Mouse (Mus musculus) bone marrow macrophage, adult 2 months (primary cell): Measurements from ENCODE around the gene Baiap2. TPM values are rescaled to one million over a fixed set of nuclear protein-coding genes. Genes with fewer than 3 reads are reported as not detected.

Experiments
- H3K27ac ChIP-seq: 2 replicates; pipeline ENCODE4 v1.5.1; 2012; ENCODE audit warnings: low read depth, low read length; ENCODE audit not compliant: insufficient read depth
- H3K4me1 ChIP-seq: 2 replicates; pipeline ENCODE4 v1.6.1; 2012; ENCODE audit warnings: low read length; ENCODE audit not compliant: control insufficient read depth, insufficient read depth
- H3K4me3 ChIP-seq: 2 replicates; pipeline ENCODE4 v1.5.1; 2012; ENCODE audit warnings: mild to moderate bottlenecking, low read length, moderate library complexity; ENCODE audit not compliant: insufficient read depth
- CTCF ChIP-seq: IDR thresholded peaks from 2 replicates; pipeline ENCODE4 v1.5.1; 2012; ENCODE audit warnings: low read depth, mild to moderate bottlenecking, low read length, moderate library complexity
- POLR2A ChIP-seq: IDR thresholded peaks from 2 replicates; pipeline ENCODE4 v1.6.1; 2012; ENCODE audit warnings: mild to moderate bottlenecking, low read depth, low read length, borderline replicate concordance
- polyA plus RNA-seq: library from polyadenylated mRNA; stranded (reverse); fragments of >200 nt; gene quantifications from 2 replicates; pipeline ENCODE4 v1.2.4, GENCODE M21; 2012; ENCODE audit not compliant: missing spikeins, insufficient read depth, insufficient read length

The Baiap2 gene
- polyA plus RNA-seq, 1 experiment = 41.8 TPM

DNA sequence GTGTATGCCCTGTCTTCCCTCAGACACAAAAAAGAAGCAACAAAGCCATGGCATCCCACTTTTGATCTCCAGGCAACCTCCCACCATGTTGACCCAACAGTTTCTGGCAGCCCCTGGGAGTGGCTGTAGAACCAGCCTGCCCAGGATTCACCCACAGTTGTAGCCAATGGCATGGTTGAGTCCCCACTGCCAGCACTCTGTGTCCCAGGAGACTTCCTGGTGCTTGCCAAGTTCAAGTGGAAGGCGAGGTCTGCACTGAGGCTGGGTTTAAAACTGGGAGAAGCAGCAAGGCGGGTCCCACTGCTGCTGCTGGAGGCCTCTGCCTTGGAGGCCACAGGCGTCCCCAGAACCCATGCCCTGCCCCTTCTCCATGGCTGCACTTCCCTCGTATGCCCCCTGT lies 31.2 kb downstream of the Baiap2 start:
- no peak for TF ChIP-seq POLR2A
- TF ChIP-seq CTCF = no peak
- no peak overlapping the region for H3K27ac ChIP-seq
- H3K4me3 ChIP-seq = no peak overlapping the region
- H3K4me1 ChIP-seq = peaks cover 13% of the 10 kb centered on the region

GRCm38 (mm10) chr11:119975739-119976501 lies 33.4 kb downstream of the Baiap2 start:
- peaks cover 13% of the 10 kb centered on the region for H3K4me1 ChIP-seq
- H3K27ac ChIP-seq = peak overlapping the region; percentile 9; the same call in 1 of the 2 replicates
- H3K4me3 ChIP-seq = no peak overlapping the region
- TF ChIP-seq CTCF (no peak), POLR2A (no peak)

DNA sequence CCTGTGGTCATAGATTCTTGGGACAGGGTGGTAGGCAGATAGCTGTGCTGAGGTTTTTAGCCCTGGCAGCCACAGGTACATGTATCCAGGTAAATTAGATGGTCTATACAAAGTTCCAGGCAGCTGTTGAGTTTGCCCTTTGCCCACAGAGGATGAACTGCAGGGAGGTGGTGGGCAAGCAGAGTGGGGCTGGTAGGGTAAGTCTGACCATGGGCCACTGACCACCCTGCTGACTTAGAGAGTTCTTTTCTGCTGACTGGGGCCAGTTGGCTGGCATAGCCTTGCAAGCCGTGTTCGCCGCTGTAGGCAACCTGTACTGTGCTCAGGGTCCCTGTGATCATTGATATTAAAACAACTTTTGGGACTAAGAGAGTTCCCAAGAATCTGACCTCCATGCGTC lies 36.1 kb downstream of the Baiap2 start:
- H3K27ac ChIP-seq = no peak overlapping the region
- no peak overlapping the region for H3K4me3 ChIP-seq
- H3K4me1 ChIP-seq = peaks cover 19% of the 10 kb centered on the region
- TF ChIP-seq POLR2A (no peak), CTCF (no peak)

DNA sequence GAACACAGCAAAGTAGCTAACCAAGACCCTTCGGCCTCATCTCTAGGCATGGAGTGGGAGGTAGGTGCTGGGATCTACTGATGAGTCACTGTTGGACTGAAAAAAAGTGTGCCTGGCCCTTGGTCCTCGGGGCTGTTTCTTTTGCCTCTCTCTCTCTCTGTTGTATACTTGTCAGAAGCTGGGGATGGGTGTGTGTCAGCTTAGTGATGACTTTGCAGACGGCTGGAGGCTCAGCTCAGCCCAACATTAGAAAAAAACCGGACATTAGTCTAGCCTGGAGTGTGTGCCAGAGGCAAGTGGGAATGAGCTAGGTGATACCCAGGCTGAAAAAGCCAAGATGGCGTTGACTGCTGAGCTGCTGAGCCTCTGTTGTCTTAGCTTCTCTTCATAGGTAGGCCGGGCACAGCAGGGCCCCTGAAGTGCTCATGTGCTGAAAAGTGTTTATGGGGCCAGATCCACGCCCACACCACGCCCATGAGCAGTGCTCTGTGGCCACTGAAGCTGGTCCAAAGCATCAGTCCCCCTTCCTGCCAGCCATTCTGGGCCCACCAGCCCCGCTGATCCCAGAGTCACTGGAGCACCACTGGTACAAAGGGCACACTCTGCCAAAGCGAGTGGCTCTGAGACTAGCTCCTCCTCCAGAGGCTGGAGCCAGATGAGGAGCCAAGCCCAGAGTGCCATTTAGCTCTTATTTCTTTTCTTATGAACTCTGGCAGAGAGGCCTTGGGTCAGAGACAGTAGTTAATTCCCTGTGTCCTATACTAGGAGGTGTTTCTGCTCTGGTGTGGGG lies 37.2 kb downstream of the Baiap2 start:
- H3K4me1 ChIP-seq = peaks cover 19% of the 10 kb centered on the region
- H3K27ac ChIP-seq = no peak overlapping the region
- TF ChIP-seq POLR2A (no peak), CTCF (no peak)
- no peak overlapping the region for H3K4me3 ChIP-seq

DNA sequence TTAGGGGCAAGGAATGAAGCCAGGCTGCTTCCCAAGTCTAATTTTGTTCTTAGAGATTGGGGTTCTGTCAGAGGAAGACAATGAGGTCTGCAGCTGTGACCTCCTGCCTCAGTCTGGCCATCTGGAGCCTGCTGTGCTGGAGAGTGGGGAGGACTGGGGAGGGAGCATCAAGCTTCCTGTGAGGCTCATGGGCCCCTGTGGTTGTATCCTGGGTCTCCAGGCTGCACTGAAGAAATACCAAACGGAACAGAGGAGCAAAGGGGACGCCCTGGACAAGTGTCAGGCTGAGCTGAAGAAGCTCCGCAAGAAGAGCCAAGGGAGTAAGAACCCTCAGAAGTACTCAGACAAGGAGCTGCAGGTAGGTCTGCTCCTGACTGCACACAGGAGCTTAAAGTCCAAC lies 39.2 kb downstream of the Baiap2 start:
- Histone ChIP-seq H3K4me1 (peaks cover 12% of the 10 kb centered on the region), H3K27ac (no peak overlapping the region)
- no peak for TF ChIP-seq POLR2A
- no peak for TF ChIP-seq CTCF

DNA sequence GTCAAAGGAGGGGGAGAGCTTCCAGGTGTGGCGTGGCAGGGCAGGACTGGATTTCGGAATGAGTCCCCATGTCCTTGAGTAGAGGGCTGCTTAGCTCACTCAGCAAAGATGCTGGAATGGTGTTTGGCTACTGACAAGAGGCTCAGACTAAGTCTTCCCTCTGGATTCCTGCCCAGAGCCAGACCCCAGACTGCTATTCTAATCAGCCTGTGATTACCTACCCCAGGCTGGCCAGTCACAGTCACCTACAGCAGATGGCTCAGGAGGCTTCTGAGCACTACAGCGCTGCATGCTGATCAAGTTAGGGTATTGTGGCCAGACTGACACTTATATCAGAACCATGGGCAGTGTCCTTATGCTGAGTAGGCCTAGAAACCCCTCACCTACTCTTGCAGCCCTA lies 39.7 kb downstream of the Baiap2 start:
- no peak for TF ChIP-seq CTCF
- no peak for TF ChIP-seq POLR2A
- H3K4me1 ChIP-seq = peaks cover 16% of the 10 kb centered on the region

More for the DNA sequence above, 39.2 kb downstream of the Baiap2 start:
- no peak overlapping the region for H3K4me3 ChIP-seq

DNA sequence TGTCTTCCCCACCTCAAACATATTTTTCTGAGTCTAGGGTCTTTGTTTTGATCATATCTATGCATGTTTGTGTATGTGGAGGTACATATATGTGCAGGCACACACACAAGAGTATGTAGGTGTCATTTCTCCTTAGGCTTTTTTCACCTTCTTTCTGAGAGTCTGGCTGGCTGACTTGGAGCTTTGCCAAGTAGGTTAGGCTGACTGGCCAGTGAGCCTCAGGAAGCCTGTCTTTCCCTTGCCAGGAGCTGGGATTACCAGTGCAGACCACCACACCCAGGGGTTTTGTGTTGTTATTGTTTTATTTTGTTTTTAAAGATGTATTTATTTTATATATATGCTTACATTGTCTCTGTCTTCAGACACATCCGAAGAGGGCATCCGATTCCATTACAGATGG lies 40.6 kb downstream of the Baiap2 start:
- Histone ChIP-seq H3K27ac (no peak overlapping the region), H3K4me3 (no peak overlapping the region), H3K4me1 (peaks cover 26% of the 10 kb centered on the region)
- TF ChIP-seq CTCF (no peak), POLR2A (no peak)

More for the DNA sequence above, 39.7 kb downstream of the Baiap2 start:
- H3K27ac ChIP-seq = no peak overlapping the region
- no peak overlapping the region for H3K4me3 ChIP-seq

- TF ChIP-seq CTCF (no peak), POLR2A (no peak)
- no peak overlapping the region for H3K4me3 ChIP-seq
- H3K27ac ChIP-seq = no peak overlapping the region
- H3K4me1 ChIP-seq = peaks cover 42% of the 10 kb centered on the region
Measured at GRCm38 (mm10) chr11:119986751-119987425, 44.3 kb downstream of the Baiap2 start.

- Histone ChIP-seq H3K4me1 (peaks cover 38% of the 10 kb centered on the region), H3K27ac (no peak overlapping the region), H3K4me3 (no peak overlapping the region)
- TF ChIP-seq POLR2A (no peak), CTCF (no peak)
Measured at GRCm38 (mm10) chr11:119987876-119988275, 45.3 kb downstream of the Baiap2 start.
